Mouse (Mus musculus): ENCODE measurements around the gene Igf2bp3. TPM values are rescaled to one million over a fixed set of nuclear protein-coding genes. Genes with fewer than 3 reads are reported as not detected.
A peak's percentile ranks its signal among the peaks of the same experiment; 100 is the strongest.

Igf2bp3 gene
- polyA plus RNA-seq, 1 experiment from 2014 or later = 94.0 TPM

GRCm38 (mm10) chr6:49073304-49074116, 141.2 kb downstream of the Igf2bp3 start, which contains the start of gene Malsu1:
TSS of gene Malsu1 (plus strand) at chr6:49073795.
- Histone ChIP-seq H3K27ac (no peak within 1 kb of the TSS), H3K4me1 (peaks cover 11% of the 10 kb centered on the region), H3K36me3 (no peaks in the 10 kb centered on the region), H3K4me3 (peak within 1 kb of the TSS; percentile 97), H3K9me3 (no peaks in the 10 kb centered on the region), H3K27me3 (replicated peaks) (no peaks in the 10 kb centered on the region), H3K9ac (peak within 1 kb of the TSS; percentile 90), H3K4me2 (replicated peaks) (peak within 1 kb of the TSS; percentile 90)
- WGBS = under 1% methylated on average over 49 of the region's 49 CpGs
- ATAC-seq (ENCODE audit: low FRiP score, low read depth) = peak; percentile 98

GRCm38 (mm10) chr6:49068361-49068760, 146.4 kb downstream of the Igf2bp3 start:
- H3K27ac ChIP-seq = no peak overlapping the region
- no peak for ATAC-seq (ENCODE audit: low FRiP score, low read depth)
- WGBS = 35% methylated on average over 4 of the region's 4 CpGs

GRCm38 (mm10) chr6:49057053-49058021, 157.4 kb downstream of the Igf2bp3 start:
- no peaks in the 10 kb centered on the region for H3K27me3 ChIP-seq (replicated peaks)
- no peak overlapping the region for H3K4me2 ChIP-seq (replicated peaks)
- no peak overlapping the region for H3K9ac ChIP-seq
- no peaks in the 10 kb centered on the region; the same call in 1 of the 2 replicates for H3K9me3 ChIP-seq
- ATAC-seq (ENCODE audit: low FRiP score, low read depth) = peak; percentile 56; the same call in 1 of the 2 replicates
- H3K27ac ChIP-seq = no peak overlapping the region
- H3K4me1 ChIP-seq = peaks cover 7% of the 10 kb centered on the region
- H3K36me3 ChIP-seq = no peaks in the 10 kb centered on the region
- no peak overlapping the region for H3K4me3 ChIP-seq
- 37% methylated on average over 8 of the region's 8 CpGs for WGBS

More at GRCm38 (mm10) chr6:49068361-49068760, 146.4 kb downstream of the Igf2bp3 start:
- Histone ChIP-seq H3K9ac (no peak overlapping the region), H3K9me3 (no peaks in the 10 kb centered on the region), H3K4me3 (no peak overlapping the region), H3K4me2 (replicated peaks) (no peak overlapping the region), H3K36me3 (no peaks in the 10 kb centered on the region), H3K27me3 (replicated peaks) (no peaks in the 10 kb centered on the region), H3K4me1 (no peaks in the 10 kb centered on the region)

GRCm38 (mm10) chr6:49056009-49056408, 158.7 kb downstream of the Igf2bp3 start:
- Histone ChIP-seq H3K27me3 (replicated peaks) (no peaks in the 10 kb centered on the region), H3K27ac (no peak overlapping the region), H3K9me3 (no peaks in the 10 kb centered on the region; the same call in 1 of the 2 replicates), H3K4me3 (no peak overlapping the region), H3K9ac (no peak overlapping the region), H3K36me3 (no peaks in the 10 kb centered on the region), H3K4me1 (peaks cover 7% of the 10 kb centered on the region), H3K4me2 (replicated peaks) (no peak overlapping the region)
- no peak for ATAC-seq (ENCODE audit: low FRiP score, low read depth)
- 67% methylated on average over 9 of the region's 9 CpGs for WGBS

- no peak overlapping the region for H3K4me3 ChIP-seq
- H3K9ac ChIP-seq = no peak overlapping the region
- peak overlapping the region; percentile 3; the same call in 1 of the 2 replicates for H3K4me2 ChIP-seq (replicated peaks)
- H3K27ac ChIP-seq = no peak overlapping the region
- 0 out of 2 replicates have a peak, but pooled peaks have one; percentile 53 for ATAC-seq (ENCODE audit: low FRiP score, low read depth)
- peaks cover 7% of the 10 kb centered on the region for H3K4me1 ChIP-seq
- WGBS = 4% methylated on average over 7 of the region's 7 CpGs
- no peaks in the 10 kb centered on the region for H3K36me3 ChIP-seq
- H3K9me3 ChIP-seq = no peaks in the 10 kb centered on the region; the same call in 1 of the 2 replicates
- no peaks in the 10 kb centered on the region for H3K27me3 ChIP-seq (replicated peaks)
Measured at GRCm38 (mm10) chr6:49055256-49055733, 159.5 kb downstream of the Igf2bp3 start.

GRCm38 (mm10) chr6:49052191-49052590, 162.6 kb downstream of the Igf2bp3 start:
- Histone ChIP-seq H3K4me2 (replicated peaks) (no peak overlapping the region), H3K27me3 (replicated peaks) (no peaks in the 10 kb centered on the region), H3K9ac (no peak overlapping the region), H3K36me3 (no peaks in the 10 kb centered on the region), H3K4me1 (peaks cover 7% of the 10 kb centered on the region), H3K9me3 (no peaks in the 10 kb centered on the region; the same call in 1 of the 2 replicates), H3K4me3 (no peak overlapping the region), H3K27ac (no peak overlapping the region)
- WGBS = 74% methylated on average over 5 of the region's 5 CpGs
- ATAC-seq (ENCODE audit: low FRiP score, low read depth) = no peak

GRCm38 (mm10) chr6:49050677-49051410, 163.9 kb downstream of the Igf2bp3 start:
- Histone ChIP-seq H3K9ac (no peak overlapping the region), H3K27ac (no peak overlapping the region), H3K27me3 (replicated peaks) (no peaks in the 10 kb centered on the region), H3K4me1 (peaks cover 7% of the 10 kb centered on the region), H3K4me2 (replicated peaks) (no peak overlapping the region), H3K4me3 (no peak overlapping the region), H3K9me3 (no peaks in the 10 kb centered on the region; the same call in 1 of the 2 replicates), H3K36me3 (no peaks in the 10 kb centered on the region)
- ATAC-seq (ENCODE audit: low FRiP score, low read depth) = no peak
- 71% methylated on average over 11 of the region's 11 CpGs for WGBS

- Histone ChIP-seq H3K4me3 (no peak overlapping the region), H3K9me3 (no peaks in the 10 kb centered on the region), H3K4me2 (replicated peaks) (no peak overlapping the region), H3K4me1 (no peaks in the 10 kb centered on the region), H3K9ac (no peak overlapping the region), H3K36me3 (no peaks in the 10 kb centered on the region), H3K27me3 (replicated peaks) (no peaks in the 10 kb centered on the region), H3K27ac (no peak overlapping the region)
- no peak for ATAC-seq (ENCODE audit: low FRiP score, low read depth)
- 92% methylated on average over 10 of the region's 10 CpGs for WGBS
Measured at GRCm38 (mm10) chr6:49048395-49048794, 166.4 kb downstream of the Igf2bp3 start.

- Histone ChIP-seq H3K9me3 (no peaks in the 10 kb centered on the region), H3K36me3 (no peaks in the 10 kb centered on the region), H3K4me2 (replicated peaks) (no peak overlapping the region), H3K4me3 (no peak overlapping the region), H3K27ac (no peak overlapping the region), H3K27me3 (replicated peaks) (no peaks in the 10 kb centered on the region), H3K9ac (no peak overlapping the region), H3K4me1 (no peaks in the 10 kb centered on the region)
- 74% methylated on average over 10 of the region's 10 CpGs for WGBS
- ATAC-seq (ENCODE audit: low FRiP score, low read depth) = no peak
Measured at GRCm38 (mm10) chr6:49047848-49048247, 166.9 kb downstream of the Igf2bp3 start.

GRCm38 (mm10) chr6:49046976-49047375, 167.8 kb downstream of the Igf2bp3 start:
- Histone ChIP-seq H3K27me3 (replicated peaks) (no peaks in the 10 kb centered on the region), H3K9ac (no peak overlapping the region), H3K9me3 (no peaks in the 10 kb centered on the region), H3K27ac (no peak overlapping the region), H3K4me1 (no peaks in the 10 kb centered on the region), H3K36me3 (no peaks in the 10 kb centered on the region), H3K4me2 (replicated peaks) (no peak overlapping the region), H3K4me3 (no peak overlapping the region)
- 79% methylated on average over 8 of the region's 8 CpGs for WGBS
- ATAC-seq (ENCODE audit: low FRiP score, low read depth) = no peak

GRCm38 (mm10) chr6:49046502-49046901, 168.3 kb downstream of the Igf2bp3 start:
- 75% methylated on average over 6 of the region's 6 CpGs for WGBS
- ATAC-seq (ENCODE audit: low FRiP score, low read depth) = no peak
- no peaks in the 10 kb centered on the region for H3K36me3 ChIP-seq

More at GRCm38 (mm10) chr6:49046502-49046901, 168.3 kb downstream of the Igf2bp3 start:
- Histone ChIP-seq H3K4me2 (replicated peaks) (no peak overlapping the region), H3K27ac (no peak overlapping the region), H3K27me3 (replicated peaks) (no peaks in the 10 kb centered on the region), H3K4me3 (no peak overlapping the region), H3K4me1 (no peaks in the 10 kb centered on the region), H3K9ac (no peak overlapping the region), H3K9me3 (no peaks in the 10 kb centered on the region)

Data from neural tube, embryonic 12.5 days (tissue).